Mouse (Mus musculus): Measurements from ENCODE around the gene Gm8914.
"Not testable (repeated sequence)": the region's sequence is repeated elsewhere in the genome, so short reads cannot be mapped to it uniquely, and the experiment has no call there.

Gene Gm8914

DNA sequence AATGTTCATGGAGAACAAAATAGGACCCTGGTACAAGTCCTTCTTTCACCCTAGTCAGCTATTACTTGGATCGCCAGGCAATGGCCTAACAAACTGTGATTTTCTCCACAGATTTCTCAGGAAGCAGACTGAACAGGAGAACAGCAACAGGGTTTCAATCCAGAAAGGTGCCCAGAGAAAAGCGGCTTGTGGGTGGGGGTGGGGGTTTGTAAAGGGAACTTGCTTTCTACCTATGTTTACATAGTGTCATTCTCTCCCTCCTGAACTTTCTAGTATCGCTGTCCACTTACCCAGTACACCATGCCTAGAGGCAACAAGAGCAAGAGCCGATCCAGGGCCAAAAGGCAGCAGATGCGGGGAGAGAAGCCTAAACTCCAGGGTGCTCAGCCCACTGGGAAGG lies at the start of gene Gm8914:
Gene Gm8914 (plus strand): TSS at position 301 of the 400 bp plus-strand sequence.
- DNase-seq (ENCODE audit: low spot score in 2 of 2): not testable (repeated sequence)
